Mouse (Mus musculus) lung, adult 18-20 months (tissue): Measurements from ENCODE around the gene E030030I06Rik.
"Not testable (repeated sequence)": the region's sequence is repeated elsewhere in the genome, so short reads cannot be mapped to it uniquely, and the experiment has no call there.

Experiments
- DNase-seq, 2 experiments: peaks; one replicate each; pipeline ENCODE4 v3.0.0; 2022; ENCODE audit warnings: mixed read lengths in 2 of 2

The E030030I06Rik gene

DNA sequence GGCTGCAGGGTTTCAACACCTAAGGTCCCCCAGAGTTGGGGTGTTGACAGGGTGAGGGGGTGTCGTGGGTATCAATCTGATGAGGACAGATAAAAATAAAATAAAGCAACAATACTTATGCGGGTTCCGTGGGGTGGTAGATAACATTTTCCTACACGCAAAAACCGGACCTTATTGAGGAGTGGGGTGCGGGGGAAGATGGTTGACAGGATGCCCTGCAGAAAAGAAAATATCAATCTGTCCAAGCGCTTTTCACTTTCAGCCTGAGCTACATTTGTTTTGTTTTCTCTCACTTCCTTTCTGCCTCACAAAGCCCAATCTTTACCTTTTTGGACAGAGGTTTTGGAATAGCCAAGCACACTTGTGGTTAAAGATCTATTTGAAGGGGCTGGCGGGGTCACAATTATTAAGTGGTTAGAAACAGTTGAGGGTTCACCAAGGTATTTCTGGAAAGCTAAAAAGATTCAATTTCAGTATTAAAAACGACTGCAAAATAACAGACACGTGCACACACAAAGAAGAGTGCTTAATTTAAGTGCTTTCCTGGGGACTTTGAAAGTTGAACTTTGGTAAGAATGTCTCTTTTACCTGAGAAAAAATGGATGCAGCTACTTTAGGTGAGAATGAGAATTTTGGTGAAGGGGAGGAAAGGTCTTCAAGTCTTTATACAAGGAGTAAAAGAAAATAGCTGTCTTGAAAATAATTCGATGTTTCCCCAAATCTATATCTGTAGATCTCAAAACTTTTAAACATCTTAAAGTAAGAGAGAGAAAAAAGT lies 3.0 kb upstream of the E030030I06Rik start:
- DNase-seq: not testable (repeated sequence)

GRCm38 (mm10) chr10:22151056-22151862 lies 2.2 kb upstream of the E030030I06Rik start:
- DNase-seq: not testable (repeated sequence)

- no peak for DNase-seq
Observed at GRCm38 (mm10) chr10:22150593-22150992, 1.5 kb upstream of the E030030I06Rik start.

GRCm38 (mm10) chr10:22149691-22150465 lies 808 bp upstream of the E030030I06Rik start:
- DNase-seq: no peak

GRCm38 (mm10) chr10:22148441-22149072 lies 513 bp downstream of the E030030I06Rik start:
- peak; percentile 87 for DNase-seq

- DNase-seq: no peak
Observed at GRCm38 (mm10) chr10:22142926-22143325, 6.1 kb downstream of the E030030I06Rik start.

DNA sequence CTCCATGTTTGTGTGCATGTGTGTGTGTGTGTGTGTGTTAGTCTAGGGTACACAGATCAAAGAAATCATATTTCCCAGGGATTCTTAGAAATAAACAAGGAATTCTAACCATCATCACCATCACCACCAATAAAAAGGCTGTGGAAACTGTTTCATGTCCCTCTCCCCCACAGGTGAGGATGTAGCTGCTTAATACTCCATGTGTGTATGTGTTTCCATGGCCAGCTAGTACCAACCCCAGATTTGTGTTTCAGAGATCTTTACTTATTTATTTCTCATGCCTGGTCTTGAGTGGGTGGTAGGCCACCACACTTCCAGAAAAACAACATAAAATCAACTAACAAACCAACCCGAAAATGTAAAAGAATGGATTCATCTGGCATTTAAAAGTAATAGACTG lies 6.9 kb downstream of the E030030I06Rik start:
- not testable (repeated sequence) for DNase-seq

DNA sequence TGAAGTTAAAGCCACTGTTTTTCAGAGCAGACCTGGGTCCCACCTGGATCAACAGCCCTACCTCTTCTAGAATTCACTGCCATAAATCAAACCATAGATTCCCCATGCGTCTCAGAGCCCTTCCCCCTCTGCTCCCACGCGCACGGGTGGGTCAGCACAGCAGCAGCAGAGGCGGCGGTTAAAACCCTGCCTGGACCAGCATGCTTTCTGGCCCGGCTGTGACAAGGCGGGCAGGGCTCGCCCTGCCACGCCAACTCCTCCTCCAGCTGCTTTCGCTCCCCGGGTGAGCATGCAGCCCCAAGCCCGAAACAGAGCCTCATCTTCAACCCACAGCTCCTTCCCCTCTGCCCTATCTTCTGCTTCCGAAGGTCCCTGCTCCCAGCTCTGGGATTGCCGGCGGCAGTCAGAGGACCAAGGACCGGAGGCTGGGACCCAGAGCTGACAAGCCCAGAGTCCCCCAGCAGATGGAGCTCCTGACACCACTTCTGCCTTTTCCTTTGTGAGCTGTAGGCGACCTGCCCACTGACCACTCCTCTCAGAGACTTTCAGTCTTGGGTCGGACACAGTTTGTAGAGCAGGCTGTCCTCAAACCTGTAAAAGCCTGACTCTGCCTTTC lies 8.3 kb downstream of the E030030I06Rik start:
- DNase-seq: peak; percentile 75 to 82

DNA sequence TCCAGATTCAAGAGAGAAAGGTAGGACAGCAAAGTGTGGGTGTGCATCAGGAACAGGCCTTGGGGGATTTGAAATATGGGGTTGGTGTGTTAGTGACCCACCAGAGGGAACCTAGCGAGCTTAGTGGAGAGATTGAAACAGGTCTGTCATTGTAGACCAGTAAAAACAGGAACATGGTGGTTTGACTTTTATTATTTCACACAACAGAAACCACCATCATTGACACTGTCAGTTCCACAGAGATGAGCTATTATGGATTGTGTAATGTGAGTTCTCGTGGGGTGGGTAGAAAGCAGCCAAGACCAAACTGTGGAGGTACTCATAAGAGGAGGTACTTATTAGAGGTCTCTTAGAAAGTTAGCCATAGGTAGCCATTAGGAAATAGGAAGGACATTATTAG lies 74.5 kb downstream of the E030030I06Rik start:
- no peak for DNase-seq

- DNase-seq: peak in 1 of 2 experiments; percentile 11
Observed at GRCm38 (mm10) chr10:22072739-22073138, 76.3 kb downstream of the E030030I06Rik start.

DNA sequence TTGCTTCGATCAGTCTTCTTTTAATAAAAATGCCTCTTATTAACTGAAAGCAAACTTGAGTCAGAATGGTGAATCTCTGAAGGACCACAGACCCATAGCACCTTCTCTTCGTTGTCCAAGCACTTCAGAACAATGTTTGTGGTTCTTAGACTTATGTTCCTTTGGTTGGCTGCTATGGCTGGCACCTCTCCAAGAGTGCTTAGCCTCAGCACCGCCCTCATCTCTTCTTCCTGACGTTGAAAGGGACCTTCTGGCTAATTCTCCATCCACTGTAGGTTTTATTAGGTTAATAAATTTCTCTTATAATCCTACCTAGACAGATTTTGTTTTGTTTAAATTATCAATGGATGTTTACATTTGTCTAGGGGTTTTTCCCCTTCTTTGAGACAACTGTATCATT lies 78.5 kb downstream of the E030030I06Rik start:
- DNase-seq: no peak

DNA sequence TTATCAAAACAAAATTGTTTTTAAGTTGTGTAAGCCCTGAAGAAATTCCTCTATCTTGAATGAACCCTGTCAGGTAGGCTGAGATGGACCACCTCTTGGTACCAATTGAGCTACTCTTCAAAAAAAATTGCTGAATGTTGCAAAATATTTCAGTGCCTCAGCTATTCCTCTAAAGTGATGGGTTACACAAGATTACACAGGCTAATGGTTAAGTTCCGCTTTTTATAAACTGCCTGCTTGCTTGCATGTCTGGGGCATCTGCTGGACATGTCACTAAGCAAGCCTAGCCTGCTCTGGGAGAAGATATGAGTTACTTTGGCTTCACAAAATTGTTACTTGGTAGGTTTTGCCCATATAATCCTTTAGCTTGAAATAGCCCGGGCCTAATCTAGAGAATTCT lies 78.9 kb downstream of the E030030I06Rik start:
- DNase-seq: no peak

DNA sequence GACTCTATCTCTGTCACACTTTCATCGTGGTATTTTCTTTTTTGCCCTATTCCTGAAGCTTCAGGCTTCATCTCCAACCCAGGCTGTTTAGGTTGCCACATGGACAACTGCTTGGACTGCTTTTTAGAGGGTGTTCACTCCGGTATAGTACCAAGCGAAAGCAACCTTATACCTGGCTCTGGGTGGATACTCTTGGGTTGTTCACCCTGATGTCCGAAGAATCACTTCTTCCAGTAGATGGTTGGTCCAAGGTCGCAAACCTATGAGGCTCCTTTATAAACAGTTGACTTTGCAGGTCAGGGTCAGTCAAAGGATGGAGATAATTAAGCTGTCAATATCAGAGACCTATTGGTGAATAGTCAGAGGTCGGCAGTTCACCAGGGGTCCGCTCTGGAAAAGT lies 81.1 kb downstream of the E030030I06Rik start, which contains the start of gene 4930444G20Rik:
4930444G20Rik (minus strand) TSS at position 101 of the 400 bp plus-strand sequence.
- not testable (repeated sequence) for DNase-seq
